Mouse (Mus musculus) embryonic stem cell, embryonic (primary cell): Measurements from ENCODE around the gene Lim2.

Experiments
- CTCF ChIA-PET, 4 experiments: fragments of 300-600 bp in 2 of 4; fragments of 350-600 bp in 2 of 4; sonication (Branson Sonifier 250); formaldehyde crosslinking; loops; one replicate each; lab custom pipeline; 2022; ENCODE audit warnings: inconsistent platforms in 2 of 4; lab: Charles Lee
- POLR2A ChIA-PET, 4 experiments: fragments of 300-600 bp in 2 of 4; fragments of 350-600 bp in 2 of 4; sonication (Branson Sonifier 250); formaldehyde crosslinking; loops; one replicate each; lab custom pipeline; 2022; ENCODE audit warnings: antibody characterized with exemption in 4 of 4, inconsistent platforms in 1 of 4; lab: Charles Lee

Gene Lim2

GRCm38 (mm10) chr7:43427406-43427805 lies at the start of gene Lim2:
TSS of gene Lim2 (plus strand) at chr7:43427670.
- POLR2A ChIA-PET: interaction anchor here in 3 of 4 experiments (0.6 to 2.4 kb wide), 6 partner anchors 11 to 144 kb away, joined by 3 to 13 read pairs (median 4); partner anchors contain the start of genes Etfb (in 1 of the 3) and Gm45233 (in 1 of the 3)
- CTCF ChIA-PET: interaction anchor here in 2 of 4 experiments (0.6 to 1.4 kb wide), 3 partner anchors 25 to 45 kb away, joined by 3 to 6 read pairs (median 4); no protein-coding TSS in a partner anchor

- ChIA-PET CTCF (interaction anchor here (0.6 to 1.8 kb wide), 35 partner anchors 10 to 1768 kb away, joined by 3 to 11 read pairs (median 3); no protein-coding TSS in a partner anchor), POLR2A (interaction anchor here (0.5 to 1.0 kb wide), 9 partner anchors 9 to 111 kb away, joined by 3 to 12 read pairs (median 4); no protein-coding TSS in a partner anchor)
Observed at GRCm38 (mm10) chr7:43378226-43378625, 49.2 kb upstream of the Lim2 start.

GRCm38 (mm10) chr7:43392349-43393121 lies 34.9 kb upstream of the Lim2 start:
- ChIA-PET CTCF (interaction anchor here in 1 of 4 experiments (0.6 kb wide), 1 partner anchor 260 kb away, joined by 3 read pairs; no protein-coding TSS in a partner anchor), POLR2A (no interaction called here)

GRCm38 (mm10) chr7:43399501-43399900 lies 28.0 kb upstream of the Lim2 start:
- ChIA-PET CTCF (interaction anchor here in 1 of 4 experiments (0.9 kb wide), 1 partner anchor 71 kb away, joined by 3 read pairs; no protein-coding TSS in a partner anchor), POLR2A (interaction anchor here in 1 of 4 experiments (0.6 kb wide), 1 partner anchor 1005 kb away, joined by 3 read pairs; no protein-coding TSS in a partner anchor)

GRCm38 (mm10) chr7:43402718-43403117 lies 24.8 kb upstream of the Lim2 start:
- ChIA-PET POLR2A (interaction anchor here in 1 of 4 experiments (0.7 kb wide), 1 partner anchor 75 kb away, joined by 3 read pairs; no protein-coding TSS in a partner anchor), CTCF (interaction anchor here in 1 of 4 experiments (0.5 kb wide), 1 partner anchor 11 kb away, joined by 3 read pairs; no protein-coding TSS in a partner anchor)

- POLR2A ChIA-PET: no interaction called here
Observed at GRCm38 (mm10) chr7:43407573-43407972, 19.9 kb upstream of the Lim2 start.

GRCm38 (mm10) chr7:43408131-43408553 lies 19.3 kb upstream of the Lim2 start, which contains the start of gene Siglecg:
TSS of gene Siglecg (plus strand) at chr7:43408204.
- CTCF ChIA-PET: interaction anchor here in 3 of 4 experiments (0.6 to 1.3 kb wide), 5 partner anchors 10 to 512 kb away, joined by 3 to 6 read pairs (median 3); no protein-coding TSS in a partner anchor

More at GRCm38 (mm10) chr7:43407573-43407972, 19.9 kb upstream of the Lim2 start:
- CTCF ChIA-PET: interaction anchor here in 2 of 4 experiments (1.0 to 1.2 kb wide), 2 partner anchors 15 to 512 kb away, joined by 3 to 6 read pairs; no protein-coding TSS in a partner anchor

GRCm38 (mm10) chr7:43409084-43409483 lies 18.4 kb upstream of the Lim2 start:
- POLR2A ChIA-PET: no interaction called here

More at GRCm38 (mm10) chr7:43408131-43408553, 19.3 kb upstream of the Lim2 start, which contains the start of gene Siglecg:
- POLR2A ChIA-PET: interaction anchor here in 1 of 4 experiments (0.5 kb wide), 1 partner anchor 17 kb away, joined by 3 read pairs; no protein-coding TSS in a partner anchor

GRCm38 (mm10) chr7:43411724-43412123 lies 15.7 kb upstream of the Lim2 start:
- POLR2A ChIA-PET: interaction anchor here in 1 of 4 experiments (0.8 kb wide), 1 partner anchor 55 kb away, joined by 3 read pairs; no protein-coding TSS in a partner anchor
- CTCF ChIA-PET: interaction anchor here in 2 of 4 experiments (0.9 to 1.4 kb wide), 2 partner anchors 11 to 12 kb away, joined by 3 read pairs; no protein-coding TSS in a partner anchor

More at GRCm38 (mm10) chr7:43409084-43409483, 18.4 kb upstream of the Lim2 start:
- CTCF ChIA-PET: interaction anchor here in 3 of 4 experiments (1.1 to 1.3 kb wide), 3 partner anchors 9 to 14 kb away, joined by 3 to 6 read pairs (median 5); no protein-coding TSS in a partner anchor

- CTCF ChIA-PET: interaction anchor here in 3 of 4 experiments (0.5 to 1.7 kb wide), 9 partner anchors 9 to 433 kb away, joined by 3 to 11 read pairs (median 4); no protein-coding TSS in a partner anchor
- POLR2A ChIA-PET: interaction anchor here in 2 of 4 experiments (0.6 to 1.0 kb wide), 3 partner anchors 9 to 206 kb away, joined by 3 to 8 read pairs (median 3); no protein-coding TSS in a partner anchor
Observed at GRCm38 (mm10) chr7:43417298-43417697, 10.2 kb upstream of the Lim2 start.

- ChIA-PET POLR2A (interaction anchor here in 3 of 4 experiments (0.7 to 2.0 kb wide), 7 partner anchors 10 to 366 kb away, joined by 3 to 20 read pairs (median 3); partner anchors contain the start of genes Etfb (in 1 of the 3) and Gm45233 (in 1 of the 3)), CTCF (interaction anchor here (0.5 to 2.4 kb wide), 48 partner anchors 9 to 259 kb away, joined by 3 to 34 read pairs (median 4); partner anchors contain the start of genes Nkg7 (in 1 of the 4), Siglecg (in 1 of the 4) and Vsig10l (in 1 of the 4))
Observed at GRCm38 (mm10) chr7:43422995-43423617, 4.4 kb upstream of the Lim2 start.

GRCm38 (mm10) chr7:43423991-43424625 lies 3.4 kb upstream of the Lim2 start:
- POLR2A ChIA-PET: interaction anchor here in 3 of 4 experiments (0.5 to 2.0 kb wide), 10 partner anchors 9 to 757 kb away, joined by 3 to 20 read pairs (median 4); partner anchors contain the start of genes Etfb (in 2 of the 3) and Gm45233 (in 2 of the 3)
- CTCF ChIA-PET: interaction anchor here (0.6 to 2.5 kb wide), 18 partner anchors 12 to 95 kb away, joined by 3 to 21 read pairs (median 4); partner anchors contain the start of gene Nkg7 (in 1 of the 4)

- CTCF ChIA-PET: interaction anchor here in 1 of 4 experiments (1.2 kb wide), 1 partner anchor 41 kb away, joined by 6 read pairs; no protein-coding TSS in a partner anchor
- POLR2A ChIA-PET: interaction anchor here (0.5 to 1.1 kb wide), 4 partner anchors 14 to 244 kb away, joined by 3 to 4 read pairs (median 3); partner anchors contain the start of genes Etfb (in 1 of the 4) and Gm45233 (in 1 of the 4)
Observed at GRCm38 (mm10) chr7:43429500-43429899, 2.0 kb downstream of the Lim2 start.

GRCm38 (mm10) chr7:43432891-43433290 lies 5.4 kb downstream of the Lim2 start:
- POLR2A ChIA-PET: interaction anchor here (0.5 to 2.1 kb wide), 6 partner anchors 9 to 314 kb away, joined by 3 to 9 read pairs (median 4); no protein-coding TSS in a partner anchor
- CTCF ChIA-PET: interaction anchor here in 2 of 4 experiments (1.0 to 2.5 kb wide), 2 partner anchors 10 kb away, joined by 4 to 9 read pairs; no protein-coding TSS in a partner anchor

GRCm38 (mm10) chr7:43434676-43435075 lies 7.2 kb downstream of the Lim2 start:
- POLR2A ChIA-PET: interaction anchor here in 1 of 4 experiments (0.7 to 1.6 kb wide), 2 partner anchors 9 to 173 kb away, joined by 3 to 5 read pairs; partner anchors contain the start of genes Etfb and Gm45233
- CTCF ChIA-PET: interaction anchor here in 2 of 4 experiments (1.1 to 1.3 kb wide), 4 partner anchors 12 to 36 kb away, joined by 3 to 6 read pairs (median 4); no protein-coding TSS in a partner anchor
